Comparison of ENCODE assay signal across 20 mouse cellular contexts in the genomic region with DNA sequence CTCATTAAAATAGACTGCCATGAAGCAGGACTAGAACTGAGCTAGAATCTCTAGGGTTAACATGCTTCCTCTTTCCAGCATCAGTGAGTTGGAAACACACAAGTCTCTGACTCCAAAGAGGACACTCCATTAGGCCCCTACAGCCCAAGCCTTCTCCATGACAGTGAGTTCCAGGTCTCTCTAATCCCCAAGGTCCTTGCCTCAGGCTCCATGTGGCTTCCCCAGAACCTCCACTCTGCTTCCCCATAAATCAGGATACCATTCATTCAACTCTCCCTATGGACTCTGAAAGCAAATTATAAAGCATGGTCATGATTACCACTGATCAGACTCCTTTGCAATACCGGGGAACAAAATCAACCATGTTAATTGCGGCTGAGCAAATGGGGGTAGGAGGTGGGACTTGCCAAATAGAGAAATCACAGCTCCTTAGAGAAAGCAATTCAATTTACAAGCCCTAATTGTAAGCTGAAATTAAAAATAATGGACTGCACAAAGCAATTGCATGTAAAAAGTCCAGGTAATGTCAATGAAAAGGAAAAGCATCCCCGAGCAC.
DNase-seq lines count a peak whose midpoint lies in the region; ATAC-seq lines count a peak whose summit lies in the region.
"Had no signal": no experiment of that assay in that cellular context is flagged by ENCODE, and none has a peak within 500 bp of the region (broad histone marks: within the 10 kb centered on the region; RNA-seq: fewer than 3 reads in every experiment).

No protein-coding gene starts in this region.

- H3K9ac ChIP-seq in hindbrain, embryonic 13.5 days = no peak overlapping the region
- no peak overlapping the region for H3K9ac ChIP-seq in hindbrain, embryonic 12.5 days
- H3K9ac ChIP-seq in hindbrain, embryonic 16.5 days (ENCODE audit: low read depth, low read length) = no peak overlapping the region
- no peak overlapping the region for H3K9ac ChIP-seq in neural tube, embryonic 13.5 days
- H3K9ac ChIP-seq in neural tube, embryonic 15.5 days (replicated peaks) = no peak overlapping the region
- no peak overlapping the region for H3K9ac ChIP-seq in neural tube, embryonic 14.5 days (replicated peaks; ENCODE audit: low read depth, low read length)
- H3K9ac ChIP-seq: embryonic facial prominence, embryonic 12.5 days; forebrain, embryonic 13.5 days; forebrain, postnatal 0 days had no signal

- H3K4me2 ChIP-seq in hindbrain, embryonic 13.5 days = no peak overlapping the region
- no peak overlapping the region for H3K4me2 ChIP-seq in hindbrain, embryonic 12.5 days (replicated peaks)
- H3K4me2 ChIP-seq in hindbrain, embryonic 16.5 days (ENCODE audit: low read length) = no peak overlapping the region
- H3K4me2 ChIP-seq in neural tube, embryonic 13.5 days = no peak overlapping the region
- H3K4me2 ChIP-seq in neural tube, embryonic 15.5 days = no peak overlapping the region
- no peak overlapping the region for H3K4me2 ChIP-seq in neural tube, embryonic 14.5 days (ENCODE audit: low read depth, low read length)
- H3K4me2 ChIP-seq: embryonic facial prominence, embryonic 12.5 days; forebrain, embryonic 13.5 days had no signal

- H3K9me3 ChIP-seq in hindbrain, embryonic 13.5 days = no peaks in the 10 kb centered on the region
- H3K9me3 ChIP-seq in hindbrain, embryonic 12.5 days (replicated peaks) = no peaks in the 10 kb centered on the region
- H3K9me3 ChIP-seq in hindbrain, embryonic 16.5 days (ENCODE audit: control insufficient read depth, low read length) = no peaks in the 10 kb centered on the region
- H3K9me3 ChIP-seq in hindbrain, embryonic 10.5 days = no peaks in the 10 kb centered on the region
- H3K9me3 ChIP-seq in neural tube, embryonic 13.5 days = no peaks in the 10 kb centered on the region
- H3K9me3 ChIP-seq in neural tube, embryonic 15.5 days (replicated peaks) = no peaks in the 10 kb centered on the region
- H3K9me3 ChIP-seq in neural tube, embryonic 14.5 days (ENCODE audit: control insufficient read depth, low read length) = no peaks in the 10 kb centered on the region
- H3K9me3 ChIP-seq: embryonic facial prominence, embryonic 10.5 days; embryonic facial prominence, embryonic 12.5 days; forebrain, embryonic 13.5 days had no signal

- DNase-seq in hindbrain, embryonic 10.5 days (ENCODE audit: low spot score) = no peak
- no peak for DNase-seq in lung, postnatal 4 days
- DNase-seq: adrenal gland, adult 2 months; adrenal gland, postnatal 10 days; adrenal gland, postnatal 25 days; cerebellum, adult 11-12 months; cerebellum, adult 2 months; cerebellum, adult 9-10 months; cerebellum, postnatal 10 days; cerebellum, postnatal 25 days; forebrain, postnatal 0 days had no signal

- peak overlapping the region; percentile 44; the same call in 1 of the 2 replicates for H3K27ac ChIP-seq in hindbrain, embryonic 13.5 days
- H3K27ac ChIP-seq in hindbrain, embryonic 12.5 days = no peak overlapping the region
- no peak overlapping the region for H3K27ac ChIP-seq in hindbrain, embryonic 16.5 days (ENCODE audit: low read depth, low read length)
- H3K27ac ChIP-seq in hindbrain, embryonic 10.5 days = no peak overlapping the region
- peak overlapping the region; percentile 43; the same call in 1 of the 2 replicates for H3K27ac ChIP-seq in neural tube, embryonic 13.5 days (replicated peaks)
- H3K27ac ChIP-seq in neural tube, embryonic 15.5 days (replicated peaks) = no peak overlapping the region
- H3K27ac ChIP-seq in neural tube, embryonic 14.5 days (ENCODE audit: low read depth, low read length) = no peak overlapping the region
- H3K27ac ChIP-seq: embryonic facial prominence, embryonic 10.5 days; embryonic facial prominence, embryonic 12.5 days; forebrain, embryonic 13.5 days had no signal

- peak; percentile 39; the same call in 1 of the 2 replicates for ATAC-seq in hindbrain, embryonic 13.5 days (ENCODE audit: low FRiP score)
- ATAC-seq in hindbrain, embryonic 12.5 days (ENCODE audit: low FRiP score) = no peak
- peak; percentile 52; the same call in 1 of the 2 replicates for ATAC-seq in hindbrain, embryonic 16.5 days
- ATAC-seq in neural tube, embryonic 13.5 days (ENCODE audit: low read depth) = peak; percentile 67
- no peak for ATAC-seq in neural tube, embryonic 15.5 days (ENCODE audit: low FRiP score)
- ATAC-seq in neural tube, embryonic 14.5 days (ENCODE audit: low read depth) = peak; percentile 74; the same call in 1 of the 2 replicates
- ATAC-seq: forebrain, postnatal 0 days had no signal

- H3K27me3 ChIP-seq in hindbrain, embryonic 13.5 days = no peaks in the 10 kb centered on the region
- no peaks in the 10 kb centered on the region for H3K27me3 ChIP-seq in hindbrain, embryonic 12.5 days
- no peaks in the 10 kb centered on the region for H3K27me3 ChIP-seq in hindbrain, embryonic 16.5 days (replicated peaks; ENCODE audit: control insufficient read depth, insufficient read depth, low read length)
- H3K27me3 ChIP-seq in hindbrain, embryonic 10.5 days (ENCODE audit: insufficient read depth, poor library complexity, severe bottlenecking) = no peaks in the 10 kb centered on the region
- no peaks in the 10 kb centered on the region for H3K27me3 ChIP-seq in neural tube, embryonic 13.5 days
- H3K27me3 ChIP-seq in neural tube, embryonic 15.5 days (replicated peaks) = no peaks in the 10 kb centered on the region
- H3K27me3 ChIP-seq in neural tube, embryonic 14.5 days (ENCODE audit: control insufficient read depth, insufficient read depth, low read length) = no peaks in the 10 kb centered on the region
- H3K27me3 ChIP-seq: embryonic facial prominence, embryonic 12.5 days; forebrain, embryonic 13.5 days had no signal

- no peaks in the 10 kb centered on the region for H3K4me1 ChIP-seq in hindbrain, embryonic 13.5 days (replicated peaks)
- no peaks in the 10 kb centered on the region for H3K4me1 ChIP-seq in hindbrain, embryonic 12.5 days
- H3K4me1 ChIP-seq in hindbrain, embryonic 16.5 days (ENCODE audit: control insufficient read depth, insufficient read depth, low read depth, low read length) = no peaks in the 10 kb centered on the region
- no peaks in the 10 kb centered on the region for H3K4me1 ChIP-seq in hindbrain, embryonic 10.5 days (replicated peaks)
- peaks cover 4% of the 10 kb centered on the region; the same call in 1 of the 2 replicates for H3K4me1 ChIP-seq in neural tube, embryonic 13.5 days (replicated peaks)
- peaks cover 10% of the 10 kb centered on the region; the same call in 1 of the 2 replicates for H3K4me1 ChIP-seq in neural tube, embryonic 15.5 days
- no peaks in the 10 kb centered on the region for H3K4me1 ChIP-seq in neural tube, embryonic 14.5 days (ENCODE audit: control insufficient read depth, insufficient read depth, low read length)
- H3K4me1 ChIP-seq: embryonic facial prominence, embryonic 10.5 days; embryonic facial prominence, embryonic 12.5 days; forebrain, embryonic 13.5 days had no signal

- no peaks in the 10 kb centered on the region for H3K36me3 ChIP-seq in hindbrain, embryonic 13.5 days
- H3K36me3 ChIP-seq in hindbrain, embryonic 12.5 days = no peaks in the 10 kb centered on the region
- H3K36me3 ChIP-seq in hindbrain, embryonic 16.5 days (ENCODE audit: control insufficient read depth, insufficient read depth, low read length) = no peaks in the 10 kb centered on the region
- H3K36me3 ChIP-seq in hindbrain, embryonic 10.5 days = no peaks in the 10 kb centered on the region
- no peaks in the 10 kb centered on the region for H3K36me3 ChIP-seq in neural tube, embryonic 13.5 days
- H3K36me3 ChIP-seq in neural tube, embryonic 15.5 days = no peaks in the 10 kb centered on the region
- no peaks in the 10 kb centered on the region for H3K36me3 ChIP-seq in neural tube, embryonic 14.5 days (ENCODE audit: control insufficient read depth, insufficient read depth, low read length)
- H3K36me3 ChIP-seq: embryonic facial prominence, embryonic 10.5 days; embryonic facial prominence, embryonic 12.5 days had no signal

- H3K4me3 ChIP-seq in hindbrain, embryonic 13.5 days = no peak overlapping the region
- H3K4me3 ChIP-seq in hindbrain, embryonic 12.5 days = no peak overlapping the region
- H3K4me3 ChIP-seq in hindbrain, embryonic 16.5 days (ENCODE audit: low read length) = no peak overlapping the region
- H3K4me3 ChIP-seq in hindbrain, embryonic 10.5 days = no peak overlapping the region
- H3K4me3 ChIP-seq in neural tube, embryonic 13.5 days = no peak overlapping the region
- H3K4me3 ChIP-seq in neural tube, embryonic 15.5 days (replicated peaks) = no peak overlapping the region
- no peak overlapping the region for H3K4me3 ChIP-seq in neural tube, embryonic 14.5 days (ENCODE audit: low read depth, low read length)
- H3K4me3 ChIP-seq: embryonic facial prominence, embryonic 10.5 days; embryonic facial prominence, embryonic 12.5 days; forebrain, embryonic 13.5 days had no signal

- WGBS in hindbrain, embryonic 13.5 days = 68% methylated on average over 3 of the region's 3 CpGs
- 78% methylated on average over 3 of the region's 3 CpGs for WGBS in hindbrain, embryonic 12.5 days
- WGBS in hindbrain, embryonic 16.5 days = 60% methylated on average over 3 of the region's 3 CpGs
- 87% methylated on average over 3 of the region's 3 CpGs for WGBS in hindbrain, embryonic 10.5 days
- WGBS in neural tube, embryonic 13.5 days = 56% methylated on average over 3 of the region's 3 CpGs
- 40% methylated on average over 3 of the region's 3 CpGs for WGBS in neural tube, embryonic 15.5 days
- 34% methylated on average over 3 of the region's 3 CpGs for WGBS in neural tube, embryonic 14.5 days

Comparison
In these comparisons a context has a peak if more than half of its experiments do, and no peak if none do; other contexts are left out.
1. ATAC-seq: peak in hindbrain, embryonic 13.5 days (single experiment), hindbrain, embryonic 16.5 days (single experiment), neural tube, embryonic 13.5 days (single experiment) and neural tube, embryonic 14.5 days (single experiment); none in hindbrain, embryonic 12.5 days (single experiment) and neural tube, embryonic 15.5 days (single experiment).
2. H3K27ac ChIP-seq: peak in hindbrain, embryonic 13.5 days (single experiment) and neural tube, embryonic 13.5 days (single experiment); none in hindbrain, embryonic 12.5 days (single experiment), hindbrain, embryonic 16.5 days (single experiment), hindbrain, embryonic 10.5 days (single experiment), neural tube, embryonic 15.5 days (single experiment) and neural tube, embryonic 14.5 days (single experiment).